Mouse (Mus musculus): ENCODE results near the gene Gdf15.

Gdf15 gene

DNA sequence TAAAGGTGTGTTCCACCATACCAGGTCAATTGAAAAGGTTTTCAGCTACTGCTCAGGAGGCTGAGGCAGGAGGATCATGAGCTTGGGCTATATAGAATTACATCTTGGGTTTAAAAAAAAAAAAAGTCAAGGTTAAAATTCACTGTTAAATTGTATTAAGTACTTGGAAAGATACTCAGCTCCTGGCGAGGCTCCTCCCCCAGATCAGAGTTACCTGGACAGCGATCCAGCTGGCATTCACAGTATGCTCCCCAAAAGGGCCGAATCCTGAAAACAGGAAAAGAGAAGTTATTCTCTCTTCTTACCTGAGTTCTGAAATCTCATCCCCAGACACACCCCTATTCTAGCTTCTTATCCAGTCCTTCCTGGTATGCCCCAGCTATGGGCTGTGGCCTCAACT is 25.0 kb upstream of the Gdf15 start:
- DNase-seq (ENCODE audit: low spot score) = no peak

GRCm38 (mm10) chr8:70656193-70656790 is 24.0 kb upstream of the Gdf15 start:
- no peak for DNase-seq (ENCODE audit: low spot score)

DNA sequence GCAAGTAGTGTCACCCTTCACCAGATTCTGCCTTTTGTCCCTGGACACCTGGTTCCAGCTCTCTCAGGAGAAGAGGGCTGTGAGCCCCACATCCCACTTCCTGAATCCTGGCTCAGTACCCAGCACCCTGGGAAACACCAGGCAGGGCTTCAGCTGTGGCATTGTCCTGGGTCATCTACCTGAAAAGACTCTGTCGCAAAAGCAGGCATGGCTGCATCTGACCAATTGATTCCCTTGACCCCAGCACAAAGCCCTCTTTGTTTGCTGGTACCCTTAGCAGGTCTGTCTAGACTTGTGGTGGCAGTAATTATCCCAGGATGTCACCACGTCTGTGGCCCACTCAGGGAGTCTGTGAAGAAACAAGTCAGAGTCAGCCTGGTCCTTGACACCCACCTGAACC is 23.2 kb upstream of the Gdf15 start:
- DNase-seq (ENCODE audit: low spot score) = no peak

DNA sequence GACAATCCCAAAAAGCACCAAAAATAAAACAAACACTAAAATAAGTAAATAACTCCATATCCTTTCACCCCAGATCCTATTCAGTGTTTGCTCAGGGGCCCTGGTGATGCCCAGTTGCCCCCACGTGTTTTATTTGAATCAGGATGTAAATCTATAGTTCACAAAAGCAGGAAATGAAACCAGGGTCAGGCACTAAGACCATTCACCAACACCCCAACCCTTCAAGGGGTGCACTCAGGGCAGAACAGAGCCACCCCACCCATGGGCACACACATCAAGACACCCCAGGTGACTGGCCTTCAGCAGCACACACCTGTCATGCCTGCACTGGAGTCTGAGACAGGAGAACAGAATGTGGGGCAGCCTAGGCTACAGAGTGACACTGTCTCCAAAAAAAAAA is 21.9 kb upstream of the Gdf15 start:
- no peak for DNase-seq (ENCODE audit: low spot score)

- no peak for DNase-seq (ENCODE audit: low spot score)
Observed at GRCm38 (mm10) chr8:70653226-70653625, 21.0 kb upstream of the Gdf15 start.

DNA sequence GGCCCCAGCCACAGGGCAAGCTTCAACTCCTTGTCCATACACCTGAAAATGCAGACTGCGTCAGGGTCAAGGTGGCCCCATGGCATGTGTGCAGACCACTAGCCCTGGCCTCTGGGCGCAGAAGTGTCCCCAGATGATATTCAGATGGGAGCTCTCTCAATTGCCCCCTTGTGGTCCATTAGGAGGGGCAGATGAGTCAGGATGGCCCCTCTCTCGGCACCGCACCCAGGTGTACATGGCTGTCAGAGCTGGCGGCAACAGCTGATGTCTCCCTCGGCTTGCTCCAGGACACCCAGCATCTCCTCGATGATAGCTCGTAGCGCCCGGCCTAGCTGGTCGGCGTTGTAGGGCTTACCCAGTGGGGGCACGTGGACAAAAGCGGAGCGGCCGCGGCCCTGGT is 18.1 kb upstream of the Gdf15 start:
- no peak for DNase-seq (ENCODE audit: low spot score)

DNA sequence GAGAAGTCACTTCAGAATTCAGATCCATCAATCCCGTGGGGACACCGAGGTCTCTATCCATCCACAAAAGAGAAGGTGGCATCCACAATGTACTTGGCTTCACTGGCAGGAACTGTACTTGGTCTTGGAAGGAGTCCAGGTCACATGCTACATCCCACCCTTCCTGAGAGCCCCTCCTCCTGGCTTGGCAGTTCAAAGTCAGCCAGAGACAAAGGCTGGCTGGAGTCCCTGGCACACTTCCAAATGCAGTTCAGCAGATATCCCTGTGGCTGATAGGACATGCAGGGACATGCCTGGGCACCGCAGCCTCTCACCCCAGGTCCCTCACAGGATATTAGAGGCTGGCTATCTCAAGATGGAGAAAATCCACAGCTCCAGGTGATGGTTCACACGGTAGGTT is 17.1 kb upstream of the Gdf15 start:
- DNase-seq (ENCODE audit: low spot score) = no peak

DNA sequence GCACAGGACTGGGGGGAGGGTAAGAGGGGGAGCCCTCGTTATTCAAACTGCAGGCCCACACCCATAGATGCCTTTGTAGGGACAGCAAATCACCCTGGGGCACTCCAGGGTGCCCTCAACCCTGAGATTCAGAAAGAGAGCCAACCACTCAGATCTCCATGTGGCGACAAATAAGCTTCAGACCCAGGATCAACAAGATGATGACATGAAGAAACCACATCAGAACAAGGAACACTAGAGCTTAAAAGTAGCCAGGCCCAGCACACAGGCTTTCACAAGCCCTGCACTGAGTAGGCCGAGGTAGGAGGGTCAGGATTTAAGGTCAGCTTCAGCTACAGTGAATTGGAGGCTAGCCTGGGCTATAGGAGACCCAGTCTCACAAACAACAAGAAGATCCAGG is 16.7 kb upstream of the Gdf15 start:
- DNase-seq (ENCODE audit: low spot score) = no peak

DNA sequence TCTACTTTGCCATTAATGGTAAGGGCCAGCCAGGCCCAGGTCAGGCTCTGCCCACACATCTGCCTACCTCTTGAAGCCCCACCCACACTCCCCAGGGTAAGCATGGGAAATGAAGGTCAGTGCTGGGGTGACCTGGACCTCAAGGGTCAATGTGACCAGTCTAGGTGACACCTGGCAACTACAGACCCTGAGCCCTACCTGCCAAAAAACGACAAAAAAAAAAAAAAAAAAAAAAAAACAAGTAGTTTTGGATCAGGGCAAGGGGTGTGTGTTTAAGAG is 15.8 kb upstream of the Gdf15 start:
- no peak for DNase-seq (ENCODE audit: low spot score)

DNA sequence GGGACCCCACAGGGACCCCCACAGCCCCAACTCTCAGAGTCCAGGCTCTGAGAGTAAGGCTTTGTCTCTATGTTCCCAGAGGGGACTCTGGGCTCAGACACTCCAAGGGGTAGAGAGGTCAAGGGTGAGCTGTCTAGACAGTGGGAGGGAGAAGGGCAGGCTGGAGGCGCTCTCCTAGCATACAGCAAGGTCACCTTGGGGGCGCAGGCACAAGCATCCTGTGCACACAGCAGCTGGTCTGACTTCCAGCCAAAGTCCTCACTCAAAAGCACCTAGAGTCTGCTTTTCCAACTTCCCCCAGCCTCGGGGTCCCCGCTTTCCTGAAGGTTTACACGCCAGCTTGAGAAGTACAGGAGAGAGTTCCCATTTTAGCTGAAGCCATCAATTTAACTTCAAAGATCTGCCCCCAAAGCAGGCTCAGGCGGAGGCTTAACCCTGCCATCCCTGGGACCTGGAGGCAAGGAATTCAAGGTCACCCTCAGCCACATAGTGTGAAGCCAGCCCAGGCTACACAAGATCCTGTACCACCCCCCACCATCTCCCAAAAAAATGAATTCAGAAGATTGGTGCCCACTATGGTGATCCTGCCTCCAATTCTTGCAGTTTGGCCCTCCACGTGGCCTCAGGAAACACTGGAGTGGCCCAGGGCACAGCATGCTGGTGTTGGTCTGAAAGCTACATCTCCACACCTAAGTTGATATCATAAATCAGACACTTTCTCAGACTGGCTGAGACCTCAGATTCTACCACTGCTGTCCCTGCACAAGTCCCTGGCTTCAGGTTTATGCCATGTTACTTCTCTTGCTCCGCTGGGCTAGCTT is 15.3 kb upstream of the Gdf15 start:
- no peak for DNase-seq (ENCODE audit: low spot score)

DNA sequence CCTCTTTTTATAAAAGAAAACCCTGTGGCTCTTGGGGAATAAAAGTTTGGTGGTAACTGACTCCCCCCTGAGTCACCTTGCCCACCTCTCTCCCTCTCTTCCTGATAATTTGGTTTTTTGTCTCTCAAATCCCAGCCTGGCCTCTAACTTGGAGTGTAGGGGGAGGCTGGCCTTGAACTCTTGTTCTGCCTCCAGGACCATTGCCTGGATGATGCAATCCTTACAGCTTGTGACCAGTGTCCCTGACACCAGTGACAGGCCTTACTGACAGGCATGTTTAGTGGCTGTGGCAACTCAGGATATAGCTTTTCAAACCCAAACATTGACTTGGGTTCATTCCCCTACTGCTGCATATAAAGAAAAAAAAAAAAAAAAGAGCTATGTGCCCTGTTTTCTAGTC is 14.5 kb upstream of the Gdf15 start:
- no peak for DNase-seq (ENCODE audit: low spot score)

DNA sequence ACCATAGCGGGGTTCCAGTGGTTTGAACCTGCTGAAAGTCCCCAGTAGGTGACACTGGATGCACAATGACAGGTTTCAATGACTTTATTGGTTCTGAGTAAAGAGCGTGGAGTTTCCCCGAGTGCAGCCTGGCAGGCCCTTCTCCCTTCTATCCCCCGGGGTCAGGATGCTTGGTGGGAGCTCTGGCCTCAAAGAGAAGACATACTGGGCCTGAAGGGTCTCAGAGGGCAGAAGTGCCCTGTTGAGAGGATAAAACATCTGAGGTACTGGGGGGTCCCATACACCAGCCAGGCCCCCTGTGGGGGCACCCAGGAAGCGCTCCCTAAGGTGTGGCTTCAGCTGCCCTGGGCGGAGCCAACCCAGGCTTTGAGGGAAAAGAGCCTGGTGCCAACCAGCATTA is 14.1 kb upstream of the Gdf15 start:
- DNase-seq (ENCODE audit: low spot score) = no peak

- DNase-seq (ENCODE audit: low spot score) = no peak
Observed at GRCm38 (mm10) chr8:70645501-70646224, 13.4 kb upstream of the Gdf15 start.

GRCm38 (mm10) chr8:70644065-70644464 is 11.8 kb upstream of the Gdf15 start:
- no peak for DNase-seq (ENCODE audit: low spot score)

GRCm38 (mm10) chr8:70643019-70643418 is 10.8 kb upstream of the Gdf15 start:
- DNase-seq (ENCODE audit: low spot score) = no peak

DNA sequence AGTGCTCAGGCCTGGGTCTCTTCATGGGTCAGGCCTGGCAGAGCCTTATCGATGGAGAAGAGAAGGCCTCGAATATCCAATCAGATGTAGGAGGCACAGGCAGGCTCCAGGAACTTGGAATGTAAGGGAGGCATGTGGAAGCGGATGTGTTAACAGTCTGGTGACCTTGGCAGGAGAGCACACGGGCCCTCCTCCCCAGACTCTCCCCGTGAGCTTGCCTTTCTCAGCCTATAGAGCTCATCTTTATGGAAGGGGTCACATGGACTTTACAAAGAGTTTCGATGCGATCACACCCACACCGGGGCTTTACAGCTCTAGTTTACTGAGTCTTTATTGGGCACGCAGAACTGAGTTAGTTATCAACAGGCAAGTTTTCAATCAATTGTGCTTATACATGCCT is 6.5 kb upstream of the Gdf15 start:
- no peak for DNase-seq (ENCODE audit: low spot score)

DNA sequence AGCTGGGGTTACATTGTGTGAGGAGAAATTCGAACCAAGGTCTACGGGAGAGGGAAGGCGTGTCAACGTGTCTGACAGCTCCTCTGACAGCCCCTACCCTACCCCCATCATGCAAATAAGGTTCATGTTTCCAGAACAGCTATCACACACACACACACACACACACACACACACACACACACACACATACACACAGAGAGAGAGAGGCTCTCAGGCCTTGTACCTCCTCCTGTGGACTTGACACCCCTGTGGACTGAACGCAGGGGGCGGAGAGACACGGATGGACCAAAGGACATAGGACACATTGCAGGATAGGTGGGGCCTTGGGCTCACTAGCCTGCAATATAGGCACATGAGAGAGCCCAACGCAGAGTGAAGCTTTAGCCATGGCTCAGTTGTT is 4.6 kb upstream of the Gdf15 start:
- DNase-seq (ENCODE audit: low spot score) = no peak

DNA sequence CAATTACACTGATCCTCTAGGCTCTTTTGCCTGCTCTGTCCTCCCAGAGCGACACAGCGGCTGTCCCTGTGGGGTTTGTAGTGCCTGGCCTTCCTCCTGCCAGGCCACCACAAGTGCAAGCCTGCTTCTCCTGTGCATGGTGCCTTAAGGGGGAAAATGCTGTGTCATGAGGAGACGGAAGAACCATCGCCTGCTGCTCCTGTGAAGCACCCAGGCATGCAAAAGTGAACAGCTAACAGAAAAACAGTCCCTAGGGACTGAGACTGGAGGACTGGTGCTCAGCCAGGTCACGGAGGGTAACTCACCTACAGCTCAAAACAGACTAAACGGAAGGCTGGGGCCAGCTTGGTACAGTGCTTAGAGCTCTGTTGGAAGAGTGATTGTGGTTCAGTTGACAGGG is 3.3 kb upstream of the Gdf15 start:
- no peak for DNase-seq (ENCODE audit: low spot score)

- no peak for DNase-seq (ENCODE audit: low spot score)
Observed at GRCm38 (mm10) chr8:70634066-70634465, 1.8 kb upstream of the Gdf15 start.

GRCm38 (mm10) chr8:70631436-70631835 is 820 bp downstream of the Gdf15 start:
- no peak for DNase-seq (ENCODE audit: low spot score)

DNA sequence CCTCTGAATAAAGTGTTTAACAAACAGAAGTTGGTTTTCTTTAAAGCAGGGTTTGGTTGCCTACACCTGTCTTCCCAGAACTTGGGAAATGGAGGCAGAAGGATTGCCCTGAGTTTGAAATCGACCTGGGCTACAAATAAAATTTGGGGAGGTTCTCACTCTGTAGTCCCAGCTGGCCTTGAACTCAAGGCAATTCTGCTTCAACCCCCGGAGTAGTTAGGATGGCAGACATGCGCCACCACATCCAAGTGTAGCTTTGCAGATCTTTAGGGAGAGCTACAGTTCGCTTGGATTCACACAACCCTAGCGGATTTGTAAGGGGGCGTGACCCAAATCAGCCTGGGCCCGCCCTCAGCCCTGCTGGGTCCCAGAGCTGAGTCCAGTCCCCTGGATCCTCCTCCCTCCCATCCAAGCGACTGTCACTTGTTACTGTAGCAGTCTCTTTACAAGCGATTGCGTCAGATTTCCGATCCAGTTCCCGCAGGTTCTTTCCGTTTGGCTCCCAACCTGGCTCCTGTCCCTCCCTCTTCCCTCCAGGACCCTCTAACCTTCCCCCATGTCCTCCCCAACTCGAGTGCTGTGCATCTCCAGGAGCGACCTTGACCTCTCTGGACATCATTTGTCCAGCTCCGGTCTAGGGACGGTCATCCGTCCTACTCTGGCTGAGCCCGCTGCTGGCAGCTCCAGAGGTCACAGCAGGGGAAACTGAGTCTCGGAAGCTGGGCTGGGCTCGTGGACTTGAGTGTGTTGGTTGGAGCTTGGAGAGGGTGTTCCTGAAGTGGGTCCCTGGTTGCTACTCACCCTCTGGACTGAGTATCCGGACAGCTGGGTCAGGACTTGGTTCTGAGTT is 1.5 kb downstream of the Gdf15 start:
- DNase-seq (ENCODE audit: low spot score) = no peak

Data from left cerebral cortex, adult 11 months (tissue).